Mouse (Mus musculus): ENCODE results near the gene Brinp1. TPM values are rescaled to one million over a fixed set of nuclear protein-coding genes. Genes with fewer than 3 reads are reported as not detected.

Brinp1 gene
- 4.8 and 5.2 TPM in 2 replicates for polyA plus RNA-seq (2014; fragmentation: Nextera tagmentation; extraction: Ambion mirVana)

GRCm38 (mm10) chr4:68954322-68954901 is at the start of gene Brinp1:
Gene Brinp1 (minus strand): TSS chr4:68954397.
- Histone ChIP-seq H3K4me1 (replicated peaks; ENCODE audit: control insufficient read depth, insufficient read depth, low read length) (no peaks in the 10 kb centered on the region), H3K36me3 (ENCODE audit: control insufficient read depth, insufficient read depth, low read length) (no peaks in the 10 kb centered on the region), H3K4me2 (peak within 1 kb of the TSS; percentile 72), H3K9me3 (ENCODE audit: control insufficient read depth, low read length) (no peaks in the 10 kb centered on the region), H3K4me3 (ENCODE audit: low read depth, low read length) (peak within 1 kb of the TSS; percentile 53), H3K27ac (ENCODE audit: low read depth, low read length) (no peak within 1 kb of the TSS), H3K9ac (ENCODE audit: low read depth, low read length) (no peak within 1 kb of the TSS), H3K27me3 (replicated peaks; ENCODE audit: control insufficient read depth, insufficient read depth, low read length) (peaks cover 20% of the 10 kb centered on the region)
- 3% methylated on average over 31 of the region's 33 CpGs for WGBS
- DNase-seq (ENCODE audit: low spot score), result peak; percentile 66
- peak; percentile 79 for ATAC-seq (replicated peaks; ENCODE audit: low FRiP score)

- H3K4me2 ChIP-seq, result no peak overlapping the region
- no peaks in the 10 kb centered on the region for H3K9me3 ChIP-seq (ENCODE audit: control insufficient read depth, low read length)
- no peak overlapping the region for H3K4me3 ChIP-seq (ENCODE audit: low read depth, low read length)
- ATAC-seq (replicated peaks; ENCODE audit: low FRiP score) (no peak), DNase-seq (ENCODE audit: low spot score) (no peak)
- 71% methylated on average over 2 of the region's 2 CpGs for WGBS
- H3K36me3 ChIP-seq (ENCODE audit: control insufficient read depth, insufficient read depth, low read length), result no peaks in the 10 kb centered on the region
- no peak overlapping the region for H3K27ac ChIP-seq (ENCODE audit: low read depth, low read length)
- no peak overlapping the region for H3K9ac ChIP-seq (ENCODE audit: low read depth, low read length)
- peaks cover 20% of the 10 kb centered on the region for H3K27me3 ChIP-seq (replicated peaks; ENCODE audit: control insufficient read depth, insufficient read depth, low read length)
- no peaks in the 10 kb centered on the region for H3K4me1 ChIP-seq (replicated peaks; ENCODE audit: control insufficient read depth, insufficient read depth, low read length)
These were observed 3.1 kb upstream of the Brinp1 start for GRCm38 (mm10) chr4:68957265-68957664.

- H3K9ac ChIP-seq (ENCODE audit: low read depth, low read length), result no peak overlapping the region
- H3K27ac ChIP-seq (ENCODE audit: low read depth, low read length), result no peak overlapping the region
- H3K4me3 ChIP-seq (ENCODE audit: low read depth, low read length), result no peak overlapping the region
- DNase-seq (ENCODE audit: low spot score) (peak; percentile 35), ATAC-seq (replicated peaks; ENCODE audit: low FRiP score) (no peak)
- no peaks in the 10 kb centered on the region for H3K9me3 ChIP-seq (ENCODE audit: control insufficient read depth, low read length)
- H3K4me1 ChIP-seq (replicated peaks; ENCODE audit: control insufficient read depth, insufficient read depth, low read length), result no peaks in the 10 kb centered on the region
- H3K36me3 ChIP-seq (ENCODE audit: control insufficient read depth, insufficient read depth, low read length), result no peaks in the 10 kb centered on the region
- WGBS, result 2% methylated on average over 4 of the region's 4 CpGs
- peaks cover 20% of the 10 kb centered on the region for H3K27me3 ChIP-seq (replicated peaks; ENCODE audit: control insufficient read depth, insufficient read depth, low read length)
- no peak overlapping the region for H3K4me2 ChIP-seq
These were observed 1.4 kb upstream of the Brinp1 start for GRCm38 (mm10) chr4:68955621-68956020.

- Histone ChIP-seq H3K27ac (ENCODE audit: low read depth, low read length) (no peak overlapping the region), H3K4me3 (ENCODE audit: low read depth, low read length) (peak overlapping the region; percentile 53), H3K36me3 (ENCODE audit: control insufficient read depth, insufficient read depth, low read length) (no peaks in the 10 kb centered on the region), H3K9me3 (ENCODE audit: control insufficient read depth, low read length) (no peaks in the 10 kb centered on the region), H3K4me2 (peak overlapping the region; percentile 72), H3K4me1 (replicated peaks; ENCODE audit: control insufficient read depth, insufficient read depth, low read length) (no peaks in the 10 kb centered on the region), H3K9ac (ENCODE audit: low read depth, low read length) (no peak overlapping the region), H3K27me3 (replicated peaks; ENCODE audit: control insufficient read depth, insufficient read depth, low read length) (peaks cover 20% of the 10 kb centered on the region)
- under 1% methylated on average over 40 of the region's 40 CpGs for WGBS
- ATAC-seq (replicated peaks; ENCODE audit: low FRiP score), result 0 out of 2 replicates have a peak, but pooled peaks have one; percentile 54
- peak; percentile 32 for DNase-seq (ENCODE audit: low spot score)
These were observed 403 bp downstream of the Brinp1 start for GRCm38 (mm10) chr4:68953667-68954321.

GRCm38 (mm10) chr4:68953131-68953551 is 1.1 kb downstream of the Brinp1 start:
- WGBS, result 12% methylated on average over 8 of the region's 8 CpGs
- Histone ChIP-seq H3K27me3 (replicated peaks; ENCODE audit: control insufficient read depth, insufficient read depth, low read length) (peaks cover 20% of the 10 kb centered on the region), H3K27ac (ENCODE audit: low read depth, low read length) (no peak overlapping the region), H3K9ac (ENCODE audit: low read depth, low read length) (no peak overlapping the region), H3K36me3 (ENCODE audit: control insufficient read depth, insufficient read depth, low read length) (no peaks in the 10 kb centered on the region), H3K4me1 (replicated peaks; ENCODE audit: control insufficient read depth, insufficient read depth, low read length) (no peaks in the 10 kb centered on the region), H3K9me3 (ENCODE audit: control insufficient read depth, low read length) (no peaks in the 10 kb centered on the region), H3K4me3 (ENCODE audit: low read depth, low read length) (peak overlapping the region; percentile 53), H3K4me2 (peak overlapping the region; percentile 72)
- ATAC-seq (replicated peaks; ENCODE audit: low FRiP score) (no peak), DNase-seq (ENCODE audit: low spot score) (no peak)

- DNase-seq (ENCODE audit: low spot score) (peak; percentile 33), ATAC-seq (replicated peaks; ENCODE audit: low FRiP score) (no peak)
- Histone ChIP-seq H3K4me3 (ENCODE audit: low read depth, low read length) (no peak overlapping the region), H3K4me2 (no peak overlapping the region), H3K27me3 (replicated peaks; ENCODE audit: control insufficient read depth, insufficient read depth, low read length) (peaks cover 20% of the 10 kb centered on the region), H3K9ac (ENCODE audit: low read depth, low read length) (no peak overlapping the region), H3K4me1 (replicated peaks; ENCODE audit: control insufficient read depth, insufficient read depth, low read length) (no peaks in the 10 kb centered on the region), H3K27ac (ENCODE audit: low read depth, low read length) (no peak overlapping the region), H3K36me3 (ENCODE audit: control insufficient read depth, insufficient read depth, low read length) (no peaks in the 10 kb centered on the region), H3K9me3 (ENCODE audit: control insufficient read depth, low read length) (no peaks in the 10 kb centered on the region)
- WGBS, result 6% methylated on average over 2 of the region's 2 CpGs
These were observed 3.6 kb downstream of the Brinp1 start for GRCm38 (mm10) chr4:68950556-68950955.

- Histone ChIP-seq H3K27me3 (replicated peaks; ENCODE audit: control insufficient read depth, insufficient read depth, low read length) (no peaks in the 10 kb centered on the region), H3K9me3 (ENCODE audit: control insufficient read depth, low read length) (no peaks in the 10 kb centered on the region), H3K36me3 (ENCODE audit: control insufficient read depth, insufficient read depth, low read length) (no peaks in the 10 kb centered on the region), H3K4me2 (no peak overlapping the region), H3K9ac (ENCODE audit: low read depth, low read length) (no peak overlapping the region), H3K4me3 (ENCODE audit: low read depth, low read length) (no peak overlapping the region), H3K27ac (ENCODE audit: low read depth, low read length) (no peak overlapping the region), H3K4me1 (replicated peaks; ENCODE audit: control insufficient read depth, insufficient read depth, low read length) (no peaks in the 10 kb centered on the region)
- no peak for DNase-seq (ENCODE audit: low spot score)
- WGBS, result 74% methylated on average over 2 of the region's 2 CpGs
- ATAC-seq (replicated peaks; ENCODE audit: low FRiP score), result no peak
These were observed 11.3 kb downstream of the Brinp1 start for GRCm38 (mm10) chr4:68942938-68943337.

- H3K36me3 ChIP-seq (ENCODE audit: control insufficient read depth, insufficient read depth, low read length), result no peaks in the 10 kb centered on the region
- H3K9me3 ChIP-seq (ENCODE audit: control insufficient read depth, low read length), result no peaks in the 10 kb centered on the region
- WGBS, result 72% methylated on average over 3 of the region's 3 CpGs
- no peaks in the 10 kb centered on the region for H3K27me3 ChIP-seq (replicated peaks; ENCODE audit: control insufficient read depth, insufficient read depth, low read length)
- DNase-seq (ENCODE audit: low spot score) (no peak), ATAC-seq (replicated peaks; ENCODE audit: low FRiP score) (no peak)
- no peak overlapping the region for H3K4me3 ChIP-seq (ENCODE audit: low read depth, low read length)
- H3K9ac ChIP-seq (ENCODE audit: low read depth, low read length), result no peak overlapping the region
- no peak overlapping the region for H3K27ac ChIP-seq (ENCODE audit: low read depth, low read length)
- no peak overlapping the region for H3K4me2 ChIP-seq
- H3K4me1 ChIP-seq (replicated peaks; ENCODE audit: control insufficient read depth, insufficient read depth, low read length), result no peaks in the 10 kb centered on the region
These were observed 24.2 kb downstream of the Brinp1 start for GRCm38 (mm10) chr4:68930022-68930421.

GRCm38 (mm10) chr4:68926091-68926490 is 28.1 kb downstream of the Brinp1 start:
- ATAC-seq (replicated peaks; ENCODE audit: low FRiP score) (no peak), DNase-seq (ENCODE audit: low spot score) (no peak)
- 70% methylated on average over 2 of the region's 2 CpGs for WGBS
- Histone ChIP-seq H3K36me3 (ENCODE audit: control insufficient read depth, insufficient read depth, low read length) (no peaks in the 10 kb centered on the region), H3K27me3 (replicated peaks; ENCODE audit: control insufficient read depth, insufficient read depth, low read length) (no peaks in the 10 kb centered on the region), H3K4me2 (no peak overlapping the region), H3K4me1 (replicated peaks; ENCODE audit: control insufficient read depth, insufficient read depth, low read length) (no peaks in the 10 kb centered on the region), H3K9me3 (ENCODE audit: control insufficient read depth, low read length) (no peaks in the 10 kb centered on the region), H3K9ac (ENCODE audit: low read depth, low read length) (no peak overlapping the region), H3K27ac (ENCODE audit: low read depth, low read length) (no peak overlapping the region), H3K4me3 (ENCODE audit: low read depth, low read length) (no peak overlapping the region)

Measured in liver, embryonic 11.5 days (tissue).